Mouse (Mus musculus): ENCODE measurements around the gene Rnf150.
"Not testable (repeated sequence)": the region's sequence is repeated elsewhere in the genome, so short reads cannot be mapped to it uniquely, and the experiment has no call there.

The Rnf150 gene

GRCm38 (mm10) chr8:83076621-83077020, 213.5 kb downstream of the Rnf150 start:
- DNase-seq (ENCODE audit: low spot score in 2 of 2) = no peak

GRCm38 (mm10) chr8:83077329-83077728, 214.2 kb downstream of the Rnf150 start:
- no peak for DNase-seq (ENCODE audit: low spot score in 2 of 2)

GRCm38 (mm10) chr8:83078701-83079533, 215.8 kb downstream of the Rnf150 start:
- DNase-seq (ENCODE audit: low spot score in 2 of 2) = no peak

GRCm38 (mm10) chr8:83079534-83079844, 216.3 kb downstream of the Rnf150 start:
- no peak for DNase-seq (ENCODE audit: low spot score in 2 of 2)

- DNase-seq (ENCODE audit: low spot score in 2 of 2) = no peak
Measured at GRCm38 (mm10) chr8:83081266-83081665, 218.1 kb downstream of the Rnf150 start.

GRCm38 (mm10) chr8:83081806-83082205, 218.7 kb downstream of the Rnf150 start:
- not testable (repeated sequence) for DNase-seq (ENCODE audit: low spot score in 2 of 2)

GRCm38 (mm10) chr8:83082251-83082650, 219.1 kb downstream of the Rnf150 start:
- DNase-seq (ENCODE audit: low spot score in 2 of 2) = no peak

- DNase-seq (ENCODE audit: low spot score in 2 of 2) = no peak
Measured at GRCm38 (mm10) chr8:83083452-83083851, 220.3 kb downstream of the Rnf150 start.

- DNase-seq (ENCODE audit: low spot score in 2 of 2) = no peak
Measured at GRCm38 (mm10) chr8:83085581-83085980, 222.4 kb downstream of the Rnf150 start.

- DNase-seq (ENCODE audit: low spot score in 2 of 2) = no peak
Measured at GRCm38 (mm10) chr8:83086625-83087024, 223.5 kb downstream of the Rnf150 start.

- no peak for DNase-seq (ENCODE audit: low spot score in 2 of 2)
Measured at GRCm38 (mm10) chr8:83087604-83088003, 224.4 kb downstream of the Rnf150 start.

GRCm38 (mm10) chr8:83088156-83088555, 225.0 kb downstream of the Rnf150 start:
- DNase-seq (ENCODE audit: low spot score in 2 of 2) = no peak

- DNase-seq (ENCODE audit: low spot score in 2 of 2) = peak; percentile 60 to 84
Measured at GRCm38 (mm10) chr8:83089336-83089986, 226.3 kb downstream of the Rnf150 start.

- DNase-seq (ENCODE audit: low spot score in 2 of 2) = no peak
Measured at GRCm38 (mm10) chr8:83090446-83090845, 227.3 kb downstream of the Rnf150 start.

GRCm38 (mm10) chr8:83100041-83100440, 236.9 kb downstream of the Rnf150 start:
- DNase-seq (ENCODE audit: low spot score in 2 of 2) = peak in 1 of 2 experiments; percentile 20

GRCm38 (mm10) chr8:83102957-83103510, 239.9 kb downstream of the Rnf150 start:
- DNase-seq (ENCODE audit: low spot score in 2 of 2) = no peak

- DNase-seq (ENCODE audit: low spot score in 2 of 2) = no peak
Measured at GRCm38 (mm10) chr8:83103968-83104367, 240.8 kb downstream of the Rnf150 start.

GRCm38 (mm10) chr8:83109756-83110155, 246.6 kb downstream of the Rnf150 start:
- no peak for DNase-seq (ENCODE audit: low spot score in 2 of 2)

- DNase-seq (ENCODE audit: low spot score in 2 of 2) = no peak
Measured at GRCm38 (mm10) chr8:83110177-83110576, 247.0 kb downstream of the Rnf150 start.

- no peak for DNase-seq (ENCODE audit: low spot score in 2 of 2)
Measured at GRCm38 (mm10) chr8:83135086-83135485, 271.9 kb downstream of the Rnf150 start.

GRCm38 (mm10) chr8:83140068-83140467, 276.9 kb downstream of the Rnf150 start:
- DNase-seq (ENCODE audit: low spot score in 2 of 2) = no peak

- no peak for DNase-seq (ENCODE audit: low spot score in 2 of 2)
Measured at GRCm38 (mm10) chr8:83140701-83141111, 277.6 kb downstream of the Rnf150 start.

All from frontal cortex, postnatal 10 days (tissue).